Mouse (Mus musculus) hindbrain, embryonic 12.5 days (tissue): ENCODE data around the gene Map2k5. TPM values are rescaled to one million over a fixed set of nuclear protein-coding genes. Genes with fewer than 3 reads are reported as not detected.
A peak's percentile ranks its signal among the peaks of the same experiment; 100 is the strongest.

Experiments
- ATAC-seq: fragments of 200-750 bp; cut with Nextera tagmentation; 2 replicates; pipeline ENCODE4 v1.8.0; 2017; ENCODE audit warnings: moderate TSS enrichment; ENCODE audit not compliant: low FRiP score
- H3K27ac ChIP-seq: fragments of 300-500 bp; sonication (generic); 2 replicates; pipeline ENCODE4 v1.5.1; 2016; ENCODE audit warnings: mild to moderate bottlenecking
- H3K27me3 ChIP-seq: fragments of 300-500 bp; sonication (generic); 2 replicates; pipeline ENCODE4 v1.6.1; 2016; ENCODE audit warnings: mild to moderate bottlenecking
- H3K36me3 ChIP-seq: fragments of 300-500 bp; sonication (generic); 2 replicates; pipeline ENCODE4 v1.6.1; 2016; ENCODE audit warnings: mild to moderate bottlenecking
- H3K4me1 ChIP-seq: fragments of 300-500 bp; sonication (generic); 2 replicates; pipeline ENCODE4 v1.6.1; 2016
- H3K4me2 ChIP-seq: fragments of 300-500 bp; sonication (generic); replicated peaks from 2 replicates; pipeline ENCODE4 v1.6.1; 2016; ENCODE audit warnings: mild to moderate bottlenecking
- H3K4me3 ChIP-seq: fragments of 300-500 bp; sonication (generic); 2 replicates; pipeline ENCODE4 v1.5.1; 2016; ENCODE audit warnings: mild to moderate bottlenecking
- H3K9ac ChIP-seq: fragments of 300-500 bp; sonication (generic); 2 replicates; pipeline ENCODE4 v1.6.1; 2016; ENCODE audit warnings: mild to moderate bottlenecking, moderate library complexity
- H3K9me3 ChIP-seq: fragments of 300-500 bp; sonication (generic); replicated peaks from 2 replicates; pipeline ENCODE4 v1.6.1; 2016; ENCODE audit warnings: mild to moderate bottlenecking
- WGBS: fragments of 180-500 bp; shearing (Covaris S2); methylation state at CpG from one replicate; pipeline ENCODE4 v1.1.7; 2016; 5-methylcytosine and 5-hydroxymethylcytosine counted together
- polyA plus RNA-seq: library from polyadenylated mRNA; unstranded; fragments of >200 nt; fragmentation: Nextera tagmentation; extraction: Ambion mirVana; gene quantifications from 2 replicates; pipeline ENCODE4 v1.2.1, GENCODE M21; 2016

The Map2k5 gene
- polyA plus RNA-seq, 1 experiment from 2014 or later: 42.0 TPM

DNA sequence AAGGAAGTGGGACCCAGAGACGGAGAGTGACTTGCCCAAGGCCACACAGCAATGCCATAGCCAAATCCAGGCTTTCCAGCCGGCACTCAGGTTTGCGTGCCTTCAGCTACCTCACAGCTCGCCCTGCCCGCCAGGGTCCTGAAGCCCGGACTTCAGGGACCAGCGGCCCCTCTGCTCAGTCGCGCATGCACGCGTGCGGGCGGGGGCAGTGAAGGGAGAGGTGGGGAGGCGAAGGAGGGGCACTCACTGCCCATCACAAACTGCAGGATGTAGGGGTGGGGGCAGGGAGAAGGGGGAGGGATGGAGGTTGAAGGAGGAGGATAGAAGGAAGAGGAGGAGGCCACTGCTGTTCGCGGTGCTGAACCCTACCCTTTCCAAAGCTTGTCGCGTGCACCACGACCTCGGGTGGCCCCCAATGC is 230.8 kb downstream of the Map2k5 start:
- Histone ChIP-seq H3K4me2 (peak overlapping the region; percentile 79), H3K27ac (peak overlapping the region; percentile 88), H3K9ac (peak overlapping the region; percentile 73; the same call in 1 of the 2 replicates), H3K4me1 (peaks cover 71% of the 10 kb centered on the region), H3K9me3 (no peaks in the 10 kb centered on the region), H3K27me3 (peaks cover 100% of the 10 kb centered on the region), H3K4me3 (peak overlapping the region; percentile 49), H3K36me3 (no peaks in the 10 kb centered on the region)
- ATAC-seq: no peak
- 2% methylated on average over 20 of the region's 20 CpGs for WGBS

DNA sequence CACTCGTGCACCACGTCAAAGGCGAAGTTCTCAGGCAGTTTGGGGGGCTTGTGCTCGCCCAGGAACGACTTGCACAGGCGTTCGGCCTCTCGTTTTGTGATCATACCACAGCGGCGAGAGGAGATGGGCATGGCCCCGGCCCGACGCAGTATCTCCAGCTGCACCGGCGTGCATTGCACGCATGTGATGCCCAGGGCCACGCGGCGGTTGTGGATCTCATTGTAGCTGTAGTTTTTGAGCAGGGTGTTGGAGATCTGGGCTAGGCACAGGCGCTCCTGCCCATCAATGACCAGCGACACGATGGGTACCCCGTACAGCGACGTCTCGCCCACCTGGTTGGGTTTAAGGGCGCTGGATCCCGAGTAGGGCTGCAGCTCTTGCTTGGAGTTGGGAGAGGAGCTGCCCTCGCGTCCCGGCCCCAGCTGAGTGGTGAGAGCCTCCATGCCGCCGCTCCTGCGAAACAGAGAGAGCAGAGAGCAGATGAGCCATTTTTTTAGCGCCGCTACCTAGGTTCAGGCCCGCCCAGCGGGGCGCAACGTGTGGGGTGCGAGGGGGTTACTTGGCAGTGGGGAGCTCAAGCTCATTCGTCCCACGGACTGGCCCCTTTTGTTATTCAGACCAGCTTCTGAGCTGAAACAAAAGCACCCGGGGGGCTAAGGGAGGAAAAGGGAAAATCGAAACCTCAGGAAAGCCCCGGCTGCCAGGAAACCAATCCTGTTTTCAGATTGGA is 231.4 kb downstream of the Map2k5 start:
- Histone ChIP-seq H3K4me1 (peaks cover 66% of the 10 kb centered on the region), H3K9ac (peak overlapping the region; percentile 73), H3K4me3 (peak overlapping the region; percentile 49), H3K9me3 (no peaks in the 10 kb centered on the region), H3K36me3 (no peaks in the 10 kb centered on the region), H3K4me2 (peak overlapping the region; percentile 79), H3K27ac (peak overlapping the region; percentile 88), H3K27me3 (peaks cover 100% of the 10 kb centered on the region)
- no peak for ATAC-seq
- WGBS: under 1% methylated on average over 46 of the region's 46 CpGs

DNA sequence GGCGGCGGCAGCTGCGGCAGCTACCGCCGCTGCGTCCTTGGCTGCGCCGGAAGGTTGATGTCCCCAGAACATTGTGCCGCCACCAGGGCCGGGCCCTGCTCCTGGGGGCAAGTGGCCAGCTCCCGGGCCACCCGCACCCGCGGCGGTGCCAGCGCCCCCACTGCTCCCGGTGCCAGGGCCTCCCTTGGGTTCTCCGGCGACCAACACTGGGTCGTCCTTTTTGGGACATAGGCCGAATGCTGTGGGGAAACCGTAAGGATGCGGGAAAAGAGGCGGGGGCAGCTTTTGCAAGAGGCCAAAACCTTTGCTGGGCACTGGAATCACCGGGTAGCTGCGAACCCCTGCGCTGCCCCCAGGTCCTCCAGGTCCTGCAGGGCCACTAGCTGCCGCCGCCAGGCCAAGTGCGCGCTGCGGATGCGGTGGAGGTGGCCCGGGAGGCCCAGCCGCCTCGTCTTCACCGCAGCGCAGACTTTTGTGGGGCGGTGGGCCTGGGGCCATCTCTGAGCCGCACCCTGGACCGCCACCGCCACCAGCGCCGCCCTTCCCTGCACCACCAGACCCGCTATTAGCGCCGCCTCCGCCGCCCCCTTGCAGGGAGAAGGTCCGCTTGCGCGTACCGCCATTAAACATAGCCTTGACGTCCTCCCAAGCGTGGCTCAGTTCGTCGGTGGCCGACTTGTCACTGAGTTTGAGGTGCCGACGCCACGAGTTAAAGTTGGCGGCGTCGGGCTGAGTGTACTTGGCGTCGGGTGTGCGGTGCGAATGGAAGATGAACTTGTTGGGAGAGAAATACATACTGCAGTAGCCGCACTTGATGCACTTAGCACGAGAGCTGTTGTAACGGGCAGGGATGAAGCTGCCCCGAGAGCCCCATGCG is 232.2 kb downstream of the Map2k5 start:
- WGBS: 2% methylated on average over 73 of the region's 73 CpGs
- Histone ChIP-seq H3K27me3 (peaks cover 100% of the 10 kb centered on the region), H3K4me3 (peak overlapping the region; percentile 49), H3K27ac (peak overlapping the region; percentile 88), H3K4me1 (peaks cover 58% of the 10 kb centered on the region), H3K36me3 (no peaks in the 10 kb centered on the region), H3K9ac (peak overlapping the region; percentile 73), H3K4me2 (peak overlapping the region; percentile 79), H3K9me3 (no peaks in the 10 kb centered on the region)
- ATAC-seq: no peak

DNA sequence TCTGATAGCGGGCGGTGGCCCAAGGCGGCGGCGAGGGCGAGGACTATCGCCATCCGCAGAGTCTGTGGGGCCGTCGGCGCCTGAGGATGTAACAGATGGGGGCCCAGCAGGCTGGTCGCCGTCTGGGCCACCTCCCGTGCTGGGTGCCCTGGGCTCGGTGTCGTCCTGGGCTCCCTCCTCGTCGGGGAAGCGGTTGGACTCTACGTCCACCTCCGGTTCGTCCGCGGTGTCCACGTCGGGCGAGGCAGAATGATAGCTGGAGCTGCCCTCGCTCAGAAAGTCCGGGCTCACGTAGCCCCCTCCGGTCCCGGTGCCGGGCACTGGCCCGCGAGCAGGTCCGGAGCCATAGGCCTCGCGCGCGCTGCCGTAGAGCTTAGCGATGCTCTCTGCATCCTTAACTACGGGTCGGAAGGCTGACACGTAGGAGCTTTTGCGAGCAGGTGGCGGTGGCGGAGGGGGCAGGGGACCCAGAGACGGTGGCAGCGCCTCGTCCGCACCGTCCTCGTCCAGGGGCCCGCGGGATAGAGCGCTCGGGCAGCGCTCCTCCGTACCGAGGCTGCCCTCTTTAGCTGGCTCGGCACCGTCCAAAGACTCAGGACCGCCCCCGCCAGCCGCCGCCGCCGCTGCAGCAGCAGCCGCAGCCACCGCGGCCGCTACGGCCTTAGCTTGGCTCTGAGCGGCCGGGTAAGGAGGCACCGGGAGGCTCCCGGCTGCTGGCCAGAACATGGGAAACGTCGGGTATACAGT is 233.0 kb downstream of the Map2k5 start:
- H3K4me3 ChIP-seq: peak overlapping the region; percentile 49
- H3K4me1 ChIP-seq: peaks cover 55% of the 10 kb centered on the region
- no peak for ATAC-seq
- peak overlapping the region; percentile 79 for H3K4me2 ChIP-seq
- peak overlapping the region; percentile 73 for H3K9ac ChIP-seq
- under 1% methylated on average over 62 of the region's 80 CpGs for WGBS
- H3K9me3 ChIP-seq: no peaks in the 10 kb centered on the region
- H3K36me3 ChIP-seq: no peaks in the 10 kb centered on the region
- H3K27me3 ChIP-seq: peaks cover 100% of the 10 kb centered on the region
- peak overlapping the region; percentile 88 for H3K27ac ChIP-seq

DNA sequence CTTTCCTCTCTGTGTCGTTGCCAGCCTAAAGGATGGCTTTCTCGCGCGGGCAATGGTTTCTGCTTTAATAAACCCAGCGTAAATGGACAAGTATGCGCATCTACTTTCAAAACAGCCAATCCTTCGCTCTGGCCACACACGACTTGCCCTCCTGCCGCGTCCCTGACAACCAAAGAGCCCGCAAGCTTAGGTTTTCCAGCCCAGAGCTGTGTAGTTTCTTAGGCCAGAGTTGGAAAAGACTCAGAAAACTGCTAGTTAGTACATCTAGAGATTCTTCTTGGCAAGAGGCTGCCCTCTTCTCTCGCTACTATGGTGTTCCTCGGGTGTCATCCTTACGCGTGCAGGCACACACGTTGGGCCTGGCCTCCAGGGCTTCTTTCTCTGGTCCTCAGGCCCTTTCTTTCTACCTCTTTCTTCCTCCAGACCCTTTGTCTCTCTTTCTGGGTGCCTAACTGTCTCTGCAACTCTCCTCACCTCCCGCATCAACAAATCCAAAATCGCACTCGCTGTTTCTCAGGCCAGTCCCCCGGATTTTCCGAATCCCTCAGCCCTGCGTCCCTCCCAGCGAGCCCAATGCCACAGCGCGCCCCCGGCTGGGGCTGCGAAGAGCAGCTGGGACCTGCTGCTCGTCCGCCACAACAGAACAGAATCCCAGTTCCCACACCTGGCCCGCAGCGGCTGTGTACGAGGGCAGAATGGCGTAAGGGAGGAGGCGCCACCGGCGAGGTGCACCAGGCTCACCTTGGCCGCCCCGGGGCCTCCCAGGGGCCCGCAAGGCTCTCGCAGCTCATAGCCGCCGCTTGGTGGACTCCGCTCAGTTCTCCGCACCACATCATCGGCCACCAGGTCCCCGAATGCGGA is 233.8 kb downstream of the Map2k5 start:
- ATAC-seq: no peak
- H3K27me3 ChIP-seq: peaks cover 100% of the 10 kb centered on the region
- no peaks in the 10 kb centered on the region for H3K9me3 ChIP-seq
- peak overlapping the region; percentile 79 for H3K4me2 ChIP-seq
- H3K27ac ChIP-seq: peak overlapping the region; percentile 88
- H3K4me1 ChIP-seq: peaks cover 48% of the 10 kb centered on the region
- under 1% methylated on average over 47 of the region's 47 CpGs for WGBS
- H3K9ac ChIP-seq: peak overlapping the region; percentile 73
- H3K4me3 ChIP-seq: peak overlapping the region; percentile 49
- H3K36me3 ChIP-seq: no peaks in the 10 kb centered on the region

DNA sequence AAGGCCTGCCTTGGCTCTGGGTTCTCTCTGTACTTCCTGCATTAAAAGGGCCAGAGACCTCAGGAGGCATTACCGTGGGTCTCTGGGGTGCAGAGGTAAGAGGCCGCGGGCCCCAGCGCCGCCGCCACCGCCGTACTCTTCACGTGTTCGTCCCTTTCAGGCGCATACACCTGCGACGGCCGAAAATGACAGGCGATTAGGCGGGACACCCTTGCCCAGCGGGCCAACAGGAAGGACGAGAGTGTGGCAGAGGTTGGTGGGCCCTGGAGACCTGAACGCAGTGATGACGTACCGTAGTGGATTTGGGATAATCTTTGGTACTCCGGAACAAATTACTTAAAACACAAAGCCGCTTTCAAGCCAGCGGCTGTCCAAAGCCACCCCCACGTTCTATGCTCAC is 234.5 kb downstream of the Map2k5 start:
- Histone ChIP-seq H3K4me1 (peaks cover 48% of the 10 kb centered on the region), H3K27me3 (peaks cover 100% of the 10 kb centered on the region), H3K9me3 (no peaks in the 10 kb centered on the region), H3K4me3 (peak overlapping the region; percentile 49), H3K9ac (peak overlapping the region; percentile 73), H3K27ac (peak overlapping the region; percentile 88), H3K36me3 (no peaks in the 10 kb centered on the region), H3K4me2 (peak overlapping the region; percentile 79)
- WGBS: under 1% methylated on average over 25 of the region's 25 CpGs
- ATAC-seq: no peak

DNA sequence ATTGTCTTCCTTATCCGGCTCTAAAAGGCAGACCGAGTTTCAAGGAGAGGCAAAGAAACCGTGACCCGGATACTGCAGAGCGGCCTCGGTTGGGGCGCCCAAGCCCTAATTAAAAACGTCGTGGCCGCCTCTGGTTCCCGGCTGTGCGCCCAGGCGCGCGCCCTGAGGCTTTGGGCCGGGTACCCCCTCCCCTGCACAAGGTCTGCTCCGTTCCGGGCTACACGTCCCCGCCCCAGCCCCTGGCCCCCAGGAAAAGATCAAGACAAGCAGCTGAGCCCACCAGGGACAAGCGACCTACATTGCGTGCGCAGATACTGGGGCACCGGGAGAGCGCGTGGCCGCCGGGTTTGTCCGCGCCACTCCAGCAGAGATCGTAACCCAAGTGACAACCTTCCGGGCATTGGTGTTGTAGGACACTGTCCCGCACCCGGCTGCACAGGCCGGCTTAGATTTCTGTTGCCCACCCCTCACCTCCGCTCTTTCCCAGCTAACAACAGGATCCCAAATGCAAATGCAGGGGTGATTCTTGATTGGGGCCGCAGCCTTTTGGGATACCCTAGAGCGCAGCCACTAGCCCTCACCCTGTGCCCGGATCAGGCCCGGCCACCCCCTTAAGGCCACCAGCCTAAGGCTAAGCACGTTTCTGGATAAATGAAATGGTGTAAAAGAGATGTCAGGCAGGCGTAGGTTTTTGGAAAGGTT is 235.2 kb downstream of the Map2k5 start:
- Histone ChIP-seq H3K27ac (peak overlapping the region; percentile 88), H3K36me3 (no peaks in the 10 kb centered on the region), H3K27me3 (peaks cover 99% of the 10 kb centered on the region), H3K9me3 (no peaks in the 10 kb centered on the region), H3K4me3 (peak overlapping the region; percentile 49), H3K9ac (peak overlapping the region; percentile 58), H3K4me1 (peaks cover 52% of the 10 kb centered on the region), H3K4me2 (peak overlapping the region; percentile 79)
- WGBS: 1% methylated on average over 42 of the region's 42 CpGs
- no peak for ATAC-seq

DNA sequence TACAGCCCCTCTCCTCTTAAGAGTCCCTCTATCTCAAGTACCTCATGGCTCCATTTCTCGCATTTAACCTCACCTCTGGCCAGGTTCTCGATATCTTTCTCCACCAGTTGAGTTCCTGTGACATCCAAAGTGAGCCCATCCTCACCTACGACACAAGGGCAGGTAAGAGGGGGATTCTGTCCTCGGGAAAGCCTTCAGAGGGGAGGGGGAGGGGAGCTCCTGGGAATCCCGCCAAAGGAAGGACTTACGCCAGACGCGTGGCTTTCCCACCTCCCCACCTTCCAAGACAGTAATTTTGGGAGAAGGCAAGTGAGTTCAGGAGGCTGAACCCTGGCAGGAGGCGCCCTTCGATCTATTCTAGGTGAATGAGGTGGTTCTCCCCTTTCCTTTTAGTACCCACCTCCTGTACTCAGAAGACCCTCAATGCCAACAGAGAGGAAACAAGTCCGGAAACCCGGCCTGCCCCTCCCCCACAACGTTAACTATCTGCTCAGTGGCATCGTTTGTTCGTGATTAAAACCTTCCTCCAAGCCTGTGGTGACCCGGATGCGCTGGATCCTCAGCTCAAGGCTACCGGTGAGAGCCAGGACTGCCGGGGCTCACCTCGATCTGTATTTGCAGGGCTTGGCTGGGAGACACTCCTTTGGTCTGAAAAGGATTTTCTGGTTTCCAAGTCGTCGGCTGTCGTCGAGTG is 235.9 kb downstream of the Map2k5 start:
- peak overlapping the region; percentile 88 for H3K27ac ChIP-seq
- peak overlapping the region; percentile 79 for H3K4me2 ChIP-seq
- H3K4me1 ChIP-seq: peaks cover 54% of the 10 kb centered on the region
- peaks cover 99% of the 10 kb centered on the region for H3K27me3 ChIP-seq
- H3K9ac ChIP-seq: peak overlapping the region; percentile 58; the same call in 1 of the 2 replicates
- H3K9me3 ChIP-seq: no peaks in the 10 kb centered on the region
- peak overlapping the region; percentile 49 for H3K4me3 ChIP-seq
- H3K36me3 ChIP-seq: no peaks in the 10 kb centered on the region
- ATAC-seq: no peak
- 1% methylated on average over 24 of the region's 24 CpGs for WGBS

DNA sequence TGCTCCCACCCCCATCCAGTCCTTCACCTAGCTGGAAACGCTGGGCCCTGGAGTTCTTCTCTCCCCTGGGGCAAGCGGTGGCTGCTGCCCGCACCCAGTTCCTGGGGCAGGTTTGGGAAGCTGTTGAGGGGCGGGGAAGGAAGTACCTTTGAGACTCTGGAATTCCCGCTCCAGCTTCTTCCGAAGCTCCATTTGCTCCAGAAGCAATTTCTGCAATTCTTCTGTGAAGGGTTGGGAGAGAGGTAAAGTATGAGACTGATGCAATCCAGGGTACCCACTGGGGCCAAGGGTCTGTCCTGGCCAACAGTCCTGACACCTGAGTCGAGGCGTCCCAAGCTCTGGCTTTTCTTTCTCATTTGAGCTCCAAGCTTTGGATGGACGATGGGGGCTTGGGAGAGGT is 237.5 kb downstream of the Map2k5 start:
- H3K4me2 ChIP-seq: peak overlapping the region; percentile 79
- WGBS: 3% methylated on average over 9 of the region's 9 CpGs
- no peak for ATAC-seq
- peaks cover 97% of the 10 kb centered on the region for H3K27me3 ChIP-seq
- no peaks in the 10 kb centered on the region for H3K36me3 ChIP-seq
- peaks cover 50% of the 10 kb centered on the region for H3K4me1 ChIP-seq
- H3K9me3 ChIP-seq: no peaks in the 10 kb centered on the region
- H3K4me3 ChIP-seq: peak overlapping the region; percentile 2; the same call in 1 of the 2 replicates
- 0 out of 2 replicates have a peak overlapping the region, but pooled peaks have one; percentile 40 for H3K27ac ChIP-seq
- H3K9ac ChIP-seq: no peak overlapping the region

DNA sequence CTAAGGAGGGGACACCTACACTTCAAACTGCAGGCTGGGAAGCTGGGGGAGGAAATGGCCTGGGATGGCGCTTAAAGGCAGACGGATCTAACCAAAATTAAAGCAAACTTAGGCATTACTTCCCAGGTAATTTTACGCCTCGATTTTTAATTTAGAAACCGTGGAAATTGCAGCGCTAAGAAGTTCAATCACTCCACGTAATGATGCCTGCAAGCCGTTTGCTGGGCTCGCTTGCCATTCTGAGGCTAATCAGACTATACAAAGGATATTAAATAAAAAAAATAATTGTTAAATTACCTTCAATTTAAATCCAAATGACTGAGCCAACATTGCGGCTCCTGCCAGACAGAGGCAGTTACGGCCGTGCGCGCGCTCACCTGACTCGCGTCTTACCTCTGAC is 238.0 kb downstream of the Map2k5 start:
- Histone ChIP-seq H3K4me2 (peak overlapping the region; percentile 44; the same call in 1 of the 2 replicates), H3K27me3 (peaks cover 97% of the 10 kb centered on the region), H3K9me3 (no peaks in the 10 kb centered on the region), H3K4me3 (0 out of 2 replicates have a peak overlapping the region, but pooled peaks have one; percentile 27), H3K36me3 (no peaks in the 10 kb centered on the region), H3K4me1 (peaks cover 46% of the 10 kb centered on the region), H3K27ac (0 out of 2 replicates have a peak overlapping the region, but pooled peaks have one; percentile 41), H3K9ac (no peak overlapping the region)
- ATAC-seq: no peak
- WGBS: 4% methylated on average over 17 of the region's 17 CpGs
